Mouse (Mus musculus): ENCODE measurements around the gene Ntrk2.

- TF ChIP-seq CTCF (IDR thresholded peaks at IDR 0.05; ENCODE audit: extremely low read depth, insufficient read depth, low read length) (no peak), POLR2A (IDR thresholded peaks at IDR 0.05; ENCODE audit: extremely low read depth, insufficient read depth, low read length) (no peak)
These were observed 197.4 kb downstream of the Ntrk2 start for GRCm38 (mm10) chr13:59003807-59004173.
